Mouse (Mus musculus): ENCODE measurements around the gene Ptpn4. TPM values are rescaled to one million over a fixed set of nuclear protein-coding genes. Genes with fewer than 3 reads are reported as not detected.

The Ptpn4 gene
- 11.8 TPM for polyA plus RNA-seq (2021)

DNA sequence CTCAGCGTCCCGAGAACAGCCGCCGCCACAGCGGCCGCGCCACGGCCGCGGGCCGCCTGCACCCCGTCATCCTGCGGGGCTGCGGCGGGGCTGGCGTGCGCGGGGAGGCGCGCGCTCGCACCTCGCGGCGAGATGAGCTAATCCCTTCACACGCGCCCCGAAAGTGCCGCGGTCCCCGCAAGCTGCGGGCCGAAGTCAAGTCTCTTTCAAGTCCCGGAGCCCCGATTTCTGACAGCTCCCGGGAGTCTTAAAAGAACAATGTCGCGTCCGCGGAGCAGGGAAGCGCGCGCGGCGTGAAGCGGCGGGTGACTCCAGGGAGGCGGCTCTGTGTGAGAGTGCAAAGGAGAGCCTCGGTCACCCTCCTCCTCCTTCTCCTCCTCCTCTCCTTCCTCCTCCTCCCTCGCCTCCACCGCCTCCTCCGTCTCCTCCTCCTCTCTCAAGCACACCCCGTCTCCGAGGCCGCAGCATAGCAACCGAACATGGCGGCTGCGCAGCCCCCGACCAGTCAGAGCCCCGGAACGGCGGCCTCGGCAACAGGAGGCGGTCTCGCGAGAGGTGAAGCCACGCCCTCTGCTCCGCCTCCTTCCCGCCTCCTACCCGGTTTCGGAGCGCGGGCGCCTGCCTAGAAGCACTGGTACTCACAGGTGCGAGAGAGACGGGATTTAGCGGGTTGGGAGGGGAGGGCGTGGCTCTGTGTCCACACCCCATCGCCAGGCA, at the start of gene Ptpn4:
Ptpn4 (minus strand) TSS at position 579 of the 717 bp plus-strand sequence.
- ATAC-seq (peak; percentile 96), DNase-seq (ENCODE audit: low read depth, low spot score) (peak; percentile 77)
- in situ Hi-C loops (cut with MboI; ENCODE audit: low pct_unique_long_range_greater_than_20kb) = no loop called here
- POLR2A ChIA-PET = interaction anchor here (0.7 kb wide), 1 partner anchor 211 kb away, joined by 6 read pairs; no protein-coding TSS in a partner anchor
- TF ChIP-seq CTCF (IDR thresholded peaks at IDR 0.05) = no peak
- CTCF ChIA-PET = no interaction called here
- H3K27me3 ChIP-seq = no peaks in the 10 kb centered on the region

- ATAC-seq (no peak), DNase-seq (ENCODE audit: low read depth, low spot score) (no peak)
- ChIA-PET CTCF (interaction anchor here (1.2 kb wide), 1 partner anchor 9 kb away, joined by 3 read pairs; no protein-coding TSS in a partner anchor), POLR2A (no interaction called here)
- in situ Hi-C loops (cut with MboI; ENCODE audit: low pct_unique_long_range_greater_than_20kb) = no loop called here
- no peaks in the 10 kb centered on the region for H3K27me3 ChIP-seq
- TF ChIP-seq CTCF (IDR thresholded peaks at IDR 0.05) = no peak
Measured at GRCm38 (mm10) chr1:119886320-119886719, 48.9 kb upstream of the Ptpn4 start.

- no peak for ATAC-seq
- TF ChIP-seq CTCF (IDR thresholded peaks at IDR 0.05) = no peak
- ChIA-PET CTCF (no interaction called here), POLR2A (no interaction called here)
- H3K27me3 ChIP-seq = no peaks in the 10 kb centered on the region
- DNase-seq (ENCODE audit: low read depth, low spot score) = no peak
- in situ Hi-C loops (cut with MboI; ENCODE audit: low pct_unique_long_range_greater_than_20kb) = no loop called here
Measured at GRCm38 (mm10) chr1:119884272-119884671, 46.9 kb upstream of the Ptpn4 start.

GRCm38 (mm10) chr1:119878909-119879308, 41.5 kb upstream of the Ptpn4 start:
- TF ChIP-seq CTCF (IDR thresholded peaks at IDR 0.05) = no peak
- ATAC-seq (no peak), DNase-seq (ENCODE audit: low read depth, low spot score) (no peak)
- in situ Hi-C loops (cut with MboI; ENCODE audit: low pct_unique_long_range_greater_than_20kb) = no loop called here
- ChIA-PET CTCF (interaction anchor here (1.4 kb wide), 1 partner anchor 34 kb away, joined by 4 read pairs; the partner anchor contains the start of gene Tmem177), POLR2A (interaction anchor here (1.4 kb wide), 1 partner anchor 27 kb away, joined by 3 read pairs; no protein-coding TSS in a partner anchor)
- H3K27me3 ChIP-seq = no peaks in the 10 kb centered on the region

DNA sequence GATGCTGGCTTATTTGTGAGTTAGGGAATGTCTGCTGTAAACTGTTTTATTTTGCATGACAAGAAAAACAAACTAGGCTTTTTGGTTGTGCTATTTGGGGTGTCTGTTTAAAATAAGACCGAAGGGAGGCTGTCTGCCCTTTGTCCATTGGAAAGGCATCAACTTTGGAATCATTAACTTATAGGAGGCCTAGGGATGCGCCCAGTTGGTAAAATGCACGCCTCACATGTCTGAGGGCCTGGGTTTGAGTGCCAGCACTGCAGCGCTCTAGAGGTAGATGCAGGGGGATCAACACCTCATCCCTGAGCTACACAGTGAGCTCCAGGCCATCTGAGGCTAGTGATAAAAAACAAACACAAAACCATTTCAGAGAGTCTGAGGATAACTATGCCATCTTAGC, 40.1 kb upstream of the Ptpn4 start:
- ChIA-PET POLR2A (interaction anchor here (1.4 kb wide), 1 partner anchor 25 kb away, joined by 3 read pairs; no protein-coding TSS in a partner anchor), CTCF (interaction anchor here (0.8 kb wide), 1 partner anchor 9 kb away, joined by 3 read pairs; no protein-coding TSS in a partner anchor)
- no peak for TF ChIP-seq CTCF (IDR thresholded peaks at IDR 0.05)
- DNase-seq (ENCODE audit: low read depth, low spot score) (no peak), ATAC-seq (no peak)
- no peaks in the 10 kb centered on the region for H3K27me3 ChIP-seq
- in situ Hi-C loops (cut with MboI; ENCODE audit: low pct_unique_long_range_greater_than_20kb) = no loop called here

GRCm38 (mm10) chr1:119868395-119869161, 31.2 kb upstream of the Ptpn4 start:
- ATAC-seq = no peak
- POLR2A ChIA-PET = no interaction called here
- in situ Hi-C loops (cut with MboI; ENCODE audit: low pct_unique_long_range_greater_than_20kb) = no loop called here

DNA sequence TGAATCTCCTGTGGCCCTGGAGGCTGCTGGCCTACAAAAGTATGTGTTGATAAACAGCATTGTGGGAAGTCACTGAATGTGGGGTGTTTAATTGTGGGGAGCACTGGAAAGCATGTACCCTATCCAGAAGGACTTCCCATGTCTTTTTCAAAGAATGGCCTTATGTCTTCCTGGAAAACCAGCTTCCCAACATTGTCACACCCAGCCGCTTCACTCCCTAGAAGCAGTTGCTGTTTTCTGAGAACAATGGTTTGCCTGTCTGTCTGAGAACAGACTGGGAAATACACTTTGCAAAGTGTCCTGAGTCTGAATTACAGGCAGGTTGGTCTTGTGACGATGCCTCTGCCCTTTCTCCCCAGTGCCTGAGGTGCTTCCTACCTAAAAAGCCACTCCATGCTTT, 29.9 kb upstream of the Ptpn4 start:
- no peak for TF ChIP-seq CTCF (IDR thresholded peaks at IDR 0.05)
- POLR2A ChIA-PET = no interaction called here
- in situ Hi-C loops (cut with MboI; ENCODE audit: low pct_unique_long_range_greater_than_20kb) = no loop called here
- DNase-seq (ENCODE audit: low read depth, low spot score) = no peak
- H3K27me3 ChIP-seq = no peaks in the 10 kb centered on the region
- no peak for ATAC-seq
- CTCF ChIA-PET = no interaction called here

More at GRCm38 (mm10) chr1:119868395-119869161, 31.2 kb upstream of the Ptpn4 start:
- CTCF ChIA-PET = no interaction called here
- DNase-seq (ENCODE audit: low read depth, low spot score) = no peak
- TF ChIP-seq CTCF (IDR thresholded peaks at IDR 0.05) = no peak
- H3K27me3 ChIP-seq = no peaks in the 10 kb centered on the region

- no peaks in the 10 kb centered on the region for H3K27me3 ChIP-seq
- in situ Hi-C loops (cut with MboI; ENCODE audit: low pct_unique_long_range_greater_than_20kb) = no loop called here
- POLR2A ChIA-PET = interaction anchor here (0.8 kb wide), 1 partner anchor 1613 kb away, joined by 5 read pairs; no protein-coding TSS in a partner anchor
- TF ChIP-seq CTCF (IDR thresholded peaks at IDR 0.05) = no peak
- CTCF ChIA-PET = no interaction called here
- DNase-seq (ENCODE audit: low read depth, low spot score) (no peak), ATAC-seq (no peak)
Measured at GRCm38 (mm10) chr1:119865311-119865710, 27.9 kb upstream of the Ptpn4 start.

- no peak for DNase-seq (ENCODE audit: low read depth, low spot score)
- H3K27me3 ChIP-seq = no peaks in the 10 kb centered on the region
- TF ChIP-seq CTCF (IDR thresholded peaks at IDR 0.05) = no peak
- ChIA-PET POLR2A (no interaction called here), CTCF (no interaction called here)
- ATAC-seq = no peak
- in situ Hi-C loops (cut with MboI; ENCODE audit: low pct_unique_long_range_greater_than_20kb) = no loop called here
Measured at GRCm38 (mm10) chr1:119863507-119864296, 26.3 kb upstream of the Ptpn4 start.

DNA sequence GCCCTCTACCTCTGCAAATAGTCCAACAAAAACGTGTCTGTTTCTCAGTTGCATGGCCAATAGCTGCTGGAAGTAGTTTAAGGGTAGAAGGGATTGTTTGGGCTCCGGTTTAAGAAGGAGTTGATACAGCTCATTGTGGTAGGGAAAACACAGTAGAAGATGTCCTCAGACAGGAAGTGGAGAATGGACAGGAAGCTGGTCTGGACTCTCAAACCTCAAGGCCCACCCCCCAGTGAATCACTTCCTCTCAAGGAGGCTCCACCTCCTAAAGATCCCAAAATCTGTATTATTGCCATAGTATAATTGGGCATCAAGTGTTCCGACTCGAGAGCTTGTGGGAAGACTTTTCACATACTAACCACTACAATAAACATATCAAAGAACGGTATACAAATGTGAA, 22.2 kb upstream of the Ptpn4 start:
- POLR2A ChIA-PET = no interaction called here
- CTCF ChIA-PET = interaction anchor here (1.1 kb wide), 1 partner anchor 24 kb away, joined by 3 read pairs; no protein-coding TSS in a partner anchor
- H3K27me3 ChIP-seq = no peaks in the 10 kb centered on the region
- ATAC-seq (no peak), DNase-seq (ENCODE audit: low read depth, low spot score) (no peak)
- no peak for TF ChIP-seq CTCF (IDR thresholded peaks at IDR 0.05)
- in situ Hi-C loops (cut with MboI; ENCODE audit: low pct_unique_long_range_greater_than_20kb) = no loop called here
